Mouse (Mus musculus) intestine, embryonic 14.5 days (tissue): Measurements from ENCODE around the gene Tmem92. TPM values are rescaled to one million over a fixed set of nuclear protein-coding genes. Genes with fewer than 3 reads are reported as not detected.
A peak's percentile ranks its signal among the peaks of the same experiment; 100 is the strongest.

Experiments used
- ATAC-seq: fragments of 200-750 bp; cut with Nextera tagmentation; replicated peaks from 2 replicates; pipeline ENCODE4 v1.8.0; 2017; ENCODE audit warnings: low read depth, moderate number of reproducible peaks, moderate TSS enrichment, moderate library complexity; ENCODE audit not compliant: low FRiP score, low TSS enrichment
- DNase-seq: peaks from one replicate; pipeline ENCODE4 v3.0.0-alpha.2; 2018; ENCODE audit warnings: low spot score
- H3K27ac ChIP-seq: fragments of 300-500 bp; sonication (generic); 2 replicates; pipeline ENCODE4 v1.5.1; 2014; ENCODE audit warnings: low read depth, mild to moderate bottlenecking, control low read depth
- H3K27me3 ChIP-seq: fragments of 300-500 bp; sonication (generic); replicated peaks from 2 replicates; pipeline ENCODE4 v1.6.1; 2014; ENCODE audit warnings: low read length, control low read depth; ENCODE audit not compliant: control insufficient read depth, insufficient read depth
- H3K36me3 ChIP-seq: fragments of 300-500 bp; sonication (generic); 2 replicates; pipeline ENCODE4 v1.6.1; 2014; ENCODE audit warnings: low read length, control low read depth; ENCODE audit not compliant: control insufficient read depth, insufficient read depth
- H3K4me1 ChIP-seq: fragments of 300-500 bp; sonication (generic); replicated peaks from 2 replicates; pipeline ENCODE4 v1.6.1; 2014; ENCODE audit warnings: low read length, control low read depth, mixed read lengths; ENCODE audit not compliant: control insufficient read depth, insufficient read depth
- H3K4me2 ChIP-seq: fragments of 300-500 bp; sonication (generic); 2 replicates; pipeline ENCODE4 v1.6.1; 2014; ENCODE audit warnings: low read length
- H3K4me3 ChIP-seq: fragments of 300-500 bp; sonication (generic); 2 replicates; pipeline ENCODE4 v1.5.1; 2014; ENCODE audit warnings: low read depth, low read length, control low read depth, mixed read lengths
- H3K9ac ChIP-seq: fragments of 300-500 bp; sonication (generic); 2 replicates; pipeline ENCODE4 v1.6.1; 2014; ENCODE audit warnings: mild to moderate bottlenecking, low read length
- H3K9me3 ChIP-seq: fragments of 300-500 bp; sonication (generic); 2 replicates; pipeline ENCODE4 v1.6.1; 2016; ENCODE audit warnings: low read length, control low read depth; ENCODE audit not compliant: control insufficient read depth
- WGBS: fragments of 180-500 bp; shearing (Covaris S2); extraction: QIAGEN DNeasy Blood & Tissue Kit; methylation state at CpG from one replicate; pipeline ENCODE4 v1.1.7; 2014; 5-methylcytosine and 5-hydroxymethylcytosine counted together
- polyA plus RNA-seq: library from polyadenylated mRNA; unstranded; fragments of >200 nt; fragmentation: Nextera tagmentation; extraction: Ambion mirVana; gene quantifications from 2 replicates; pipeline ENCODE4 v1.2.1, GENCODE M21; 2014

Tmem92 gene
- polyA plus RNA-seq, 1 experiment from 2014 or later, result not detected

GRCm38 (mm10) chr11:94772363-94773055 is 10.0 kb downstream of the Tmem92 start:
- no peaks in the 10 kb centered on the region for H3K27me3 ChIP-seq
- WGBS, result 55% methylated on average over 3 of the region's 3 CpGs

GRCm38 (mm10) chr11:94767241-94767640 is 15.3 kb downstream of the Tmem92 start:
- no peak for DNase-seq
- 91% methylated on average over 2 of the region's 2 CpGs for WGBS

More at GRCm38 (mm10) chr11:94772363-94773055, 10.0 kb downstream of the Tmem92 start:
- Histone ChIP-seq H3K9me3 (no peaks in the 10 kb centered on the region), H3K4me1 (no peaks in the 10 kb centered on the region), H3K4me3 (no peak overlapping the region), H3K4me2 (no peak overlapping the region), H3K27ac (no peak overlapping the region), H3K36me3 (no peaks in the 10 kb centered on the region), H3K9ac (no peak overlapping the region)
- DNase-seq (no peak), ATAC-seq (no peak; the same call in 1 of the 2 replicates)

GRCm38 (mm10) chr11:94762775-94763174 is 19.7 kb downstream of the Tmem92 start:
- 32% methylated on average over 6 of the region's 6 CpGs for WGBS
- H3K4me3 ChIP-seq, result no peak overlapping the region
- no peak for DNase-seq
- H3K27ac ChIP-seq, result no peak overlapping the region
- H3K36me3 ChIP-seq, result no peaks in the 10 kb centered on the region
- H3K9me3 ChIP-seq, result no peaks in the 10 kb centered on the region
- no peak for ATAC-seq
- H3K27me3 ChIP-seq, result no peaks in the 10 kb centered on the region
- no peak overlapping the region for H3K4me2 ChIP-seq
- no peak overlapping the region for H3K9ac ChIP-seq
- no peaks in the 10 kb centered on the region for H3K4me1 ChIP-seq

More at GRCm38 (mm10) chr11:94767241-94767640, 15.3 kb downstream of the Tmem92 start:
- no peaks in the 10 kb centered on the region for H3K4me1 ChIP-seq
- H3K4me2 ChIP-seq, result no peak overlapping the region
- no peak for ATAC-seq
- H3K9me3 ChIP-seq, result no peaks in the 10 kb centered on the region
- no peak overlapping the region for H3K27ac ChIP-seq
- H3K27me3 ChIP-seq, result no peaks in the 10 kb centered on the region
- H3K36me3 ChIP-seq, result no peaks in the 10 kb centered on the region
- H3K9ac ChIP-seq, result no peak overlapping the region
- no peak overlapping the region for H3K4me3 ChIP-seq

GRCm38 (mm10) chr11:94762281-94762680 is 20.2 kb downstream of the Tmem92 start:
- 74% methylated on average over 1 of the region's 1 CpGs for WGBS
- Histone ChIP-seq H3K27me3 (no peaks in the 10 kb centered on the region), H3K36me3 (no peaks in the 10 kb centered on the region), H3K9me3 (no peaks in the 10 kb centered on the region), H3K9ac (no peak overlapping the region), H3K4me1 (no peaks in the 10 kb centered on the region), H3K4me2 (no peak overlapping the region), H3K4me3 (no peak overlapping the region), H3K27ac (no peak overlapping the region)
- DNase-seq (no peak), ATAC-seq (no peak)

GRCm38 (mm10) chr11:94760799-94761198 is 21.7 kb downstream of the Tmem92 start:
- 80% methylated on average over 7 of the region's 7 CpGs for WGBS
- DNase-seq (no peak), ATAC-seq (no peak)
- Histone ChIP-seq H3K4me1 (no peaks in the 10 kb centered on the region), H3K9me3 (no peaks in the 10 kb centered on the region), H3K27me3 (no peaks in the 10 kb centered on the region), H3K9ac (no peak overlapping the region), H3K36me3 (no peaks in the 10 kb centered on the region), H3K4me3 (no peak overlapping the region), H3K27ac (no peak overlapping the region), H3K4me2 (no peak overlapping the region)

GRCm38 (mm10) chr11:94760364-94760763 is 22.1 kb downstream of the Tmem92 start:
- no peak overlapping the region for H3K4me2 ChIP-seq
- no peaks in the 10 kb centered on the region for H3K4me1 ChIP-seq
- no peaks in the 10 kb centered on the region for H3K9me3 ChIP-seq
- H3K27me3 ChIP-seq, result no peaks in the 10 kb centered on the region
- H3K36me3 ChIP-seq, result no peaks in the 10 kb centered on the region
- no peak for ATAC-seq
- H3K27ac ChIP-seq, result no peak overlapping the region
- no peak for DNase-seq
- WGBS, result 58% methylated on average over 3 of the region's 3 CpGs
- H3K9ac ChIP-seq, result no peak overlapping the region
- no peak overlapping the region for H3K4me3 ChIP-seq

- Histone ChIP-seq H3K9me3 (no peaks in the 10 kb centered on the region), H3K4me1 (no peaks in the 10 kb centered on the region), H3K9ac (no peak overlapping the region), H3K36me3 (no peaks in the 10 kb centered on the region), H3K27me3 (no peaks in the 10 kb centered on the region), H3K27ac (no peak overlapping the region), H3K4me3 (no peak overlapping the region), H3K4me2 (no peak overlapping the region)
- DNase-seq, result no peak
- 79% methylated on average over 6 of the region's 6 CpGs for WGBS
- ATAC-seq, result no peak
Measured at GRCm38 (mm10) chr11:94759916-94760315, 22.6 kb downstream of the Tmem92 start.

- WGBS, result 41% methylated on average over 2 of the region's 2 CpGs
- Histone ChIP-seq H3K27ac (no peak overlapping the region), H3K4me1 (no peaks in the 10 kb centered on the region), H3K9ac (no peak overlapping the region), H3K4me3 (no peak overlapping the region), H3K4me2 (no peak overlapping the region), H3K27me3 (no peaks in the 10 kb centered on the region), H3K9me3 (no peaks in the 10 kb centered on the region), H3K36me3 (no peaks in the 10 kb centered on the region)
- ATAC-seq (peak; percentile 79), DNase-seq (peak; percentile 67)
Measured at GRCm38 (mm10) chr11:94752946-94753713, 29.4 kb downstream of the Tmem92 start.
